Mouse (Mus musculus) central nervous system, embryonic 18 days (tissue): ENCODE results near the gene Olfr738. TPM values are rescaled to one million over a fixed set of nuclear protein-coding genes. Genes with fewer than 3 reads are reported as not detected.

Source experiments
- polyA plus RNA-seq: library from polyadenylated mRNA; depleted of rRNA; stranded (reverse); fragments of >200 nt; gene quantifications from 2 replicates; pipeline ENCODE4 v1.2.3, GENCODE M21; 2012; rRNA removed

The Olfr738 gene
- not detected in 2 replicates for polyA plus RNA-seq

GRCm38 (mm10) chr14:50407268-50407667 is at the start of gene Olfr738:
Olfr738 (plus strand) TSS chr14:50407568.

DNA sequence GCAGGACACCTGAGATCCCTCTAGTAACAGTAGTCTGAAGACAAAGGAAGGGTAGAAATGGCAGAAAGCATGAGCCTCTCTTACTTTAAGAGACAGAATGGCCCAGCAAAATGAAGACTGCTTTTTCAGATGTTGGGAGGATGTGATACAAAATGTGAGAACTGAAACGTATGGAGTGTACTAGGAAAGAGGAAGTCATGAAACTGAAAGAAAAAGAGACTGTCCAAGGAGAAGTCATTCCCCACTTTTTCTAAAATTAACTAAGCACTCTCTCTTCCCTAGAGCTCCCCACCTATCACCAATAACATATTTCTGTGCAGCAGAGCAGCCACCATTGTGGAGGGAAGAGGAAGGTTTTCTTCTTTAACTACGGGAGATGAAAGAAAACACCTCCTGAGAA is 49.8 kb upstream of the Olfr738 start, which contains the start of gene Tlr11:
Tlr11 (plus strand) TSS at position 322 of the 400 bp plus-strand sequence.

GRCm38 (mm10) chr14:50380863-50381262 is 26.5 kb upstream of the Olfr738 start, which contains the start of gene Olfr736:
Olfr736 (plus strand) TSS chr14:50381163.

DNA sequence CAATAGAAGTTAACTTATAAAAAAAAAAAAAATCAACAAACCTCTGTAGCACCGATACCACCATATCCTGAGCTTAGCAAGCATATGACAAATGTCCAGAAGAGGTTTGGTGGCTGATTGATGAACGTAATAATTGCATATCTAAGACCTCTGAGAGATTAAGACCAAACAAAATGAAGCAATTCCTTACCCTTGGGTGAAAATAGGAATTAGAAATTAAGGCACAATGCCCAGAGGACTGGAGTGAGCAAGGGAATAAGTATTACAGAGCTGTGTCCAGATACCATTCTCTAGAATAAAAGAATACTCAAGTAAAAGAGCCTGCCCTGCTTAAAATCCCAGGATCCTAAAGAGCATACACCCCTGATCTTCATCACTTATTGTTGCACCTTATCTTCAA is 11.0 kb downstream of the Olfr738 start, which contains the start of gene Olfr739:
Olfr739 (plus strand) TSS at position 301 of the 400 bp plus-strand sequence.

DNA sequence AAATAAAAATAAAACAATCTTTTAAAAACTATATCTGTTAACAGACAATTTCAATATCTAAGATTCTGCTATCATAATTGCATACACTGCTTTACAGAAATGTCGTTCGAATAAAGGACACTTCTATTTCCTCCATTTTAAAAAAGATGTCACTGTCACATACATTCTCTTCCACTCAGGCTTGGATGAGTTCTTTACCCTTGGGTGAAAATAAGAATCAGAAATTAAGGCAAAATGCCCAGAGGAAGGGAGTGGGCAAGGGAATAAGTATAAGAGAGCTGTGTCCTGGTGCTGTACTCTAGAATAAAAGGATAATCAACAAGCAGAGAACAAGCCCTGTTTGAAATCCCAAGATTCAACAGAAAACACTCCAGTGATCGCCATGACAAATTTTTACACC is 37.9 kb downstream of the Olfr738 start, which contains the start of gene Olfr740:
Olfr740 (plus strand) TSS at position 301 of the 400 bp plus-strand sequence.

Other genes with a start within 250 kb of the Olfr738 start
- gene Olfr730, start 219.4 kb upstream of the Olfr738 start, polyA plus RNA-seq = not detected in 2 replicates
- not detected in 2 replicates for gene Olfr731, start 165.7 kb upstream of the Olfr738 start, polyA plus RNA-seq
- not detected in 2 replicates for gene Olfr732, start 123.4 kb upstream of the Olfr738 start, polyA plus RNA-seq
- gene Olfr733, start 106.0 kb upstream of the Olfr738 start, polyA plus RNA-seq = not detected in 2 replicates
- gene Olfr734, start 80.8 kb upstream of the Olfr738 start, polyA plus RNA-seq = not detected in 2 replicates
- not detected in 2 replicates for gene Olfr735, start 58.7 kb upstream of the Olfr738 start, polyA plus RNA-seq
- gene Tlr11, start 49.7 kb upstream of the Olfr738 start, polyA plus RNA-seq = not detected in 2 replicates
- not detected in 2 replicates for gene Olfr736, start 26.4 kb upstream of the Olfr738 start, polyA plus RNA-seq
- gene Olfr739, start 11.1 kb downstream of the Olfr738 start, polyA plus RNA-seq = not detected in 2 replicates
- not detected in 2 replicates for gene Olfr740, start 38.0 kb downstream of the Olfr738 start, polyA plus RNA-seq
- not detected in 2 replicates for gene Olfr741, start 65.2 kb downstream of the Olfr738 start, polyA plus RNA-seq
- gene Olfr742, start 96.0 kb downstream of the Olfr738 start, polyA plus RNA-seq = not detected in 2 replicates
- not detected in 2 replicates for gene Olfr743, start 114.3 kb downstream of the Olfr738 start, polyA plus RNA-seq
- not detected in 2 replicates for gene Olfr744, start 207.3 kb downstream of the Olfr738 start, polyA plus RNA-seq
- not detected in 2 replicates for gene Olfr745, start 231.8 kb downstream of the Olfr738 start, polyA plus RNA-seq
- not detected in 2 replicates for gene Olfr746, start 239.5 kb downstream of the Olfr738 start, polyA plus RNA-seq